Mouse (Mus musculus): Measurements from ENCODE around the gene Flii.

Gene Flii

GRCm38 (mm10) chr11:60726601-60727391, at the start of gene Flii:
TSS of gene Flii (minus strand) at chr11:60727263.
- peak; percentile 58 for ATAC-seq (ENCODE audit: low TSS enrichment)

- no peak for ATAC-seq (ENCODE audit: low TSS enrichment)
Measured at GRCm38 (mm10) chr11:60776107-60776828, 49.2 kb upstream of the Flii start.

- no peak for ATAC-seq (ENCODE audit: low TSS enrichment)
Measured at GRCm38 (mm10) chr11:60775578-60775977, 48.5 kb upstream of the Flii start.

DNA sequence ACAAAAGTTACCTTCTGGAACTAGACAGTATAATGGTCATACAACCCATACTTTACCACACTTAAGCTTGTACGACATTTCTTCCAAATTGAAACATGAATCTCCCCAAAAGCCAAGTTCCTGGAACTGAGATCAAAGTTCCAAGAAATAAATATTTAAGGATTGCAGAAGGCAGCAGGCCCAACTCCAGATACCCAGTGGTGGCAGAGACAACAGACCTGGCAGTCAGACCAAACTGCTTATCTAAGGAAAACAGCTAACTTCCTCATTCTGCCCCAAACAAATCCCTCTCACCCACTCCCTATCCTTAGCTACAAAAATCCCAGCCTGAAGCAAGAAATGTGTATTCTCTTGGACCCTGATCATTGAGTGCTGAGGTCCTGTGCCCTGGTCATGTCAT, 47.8 kb upstream of the Flii start:
- no peak for ATAC-seq (ENCODE audit: low TSS enrichment)

DNA sequence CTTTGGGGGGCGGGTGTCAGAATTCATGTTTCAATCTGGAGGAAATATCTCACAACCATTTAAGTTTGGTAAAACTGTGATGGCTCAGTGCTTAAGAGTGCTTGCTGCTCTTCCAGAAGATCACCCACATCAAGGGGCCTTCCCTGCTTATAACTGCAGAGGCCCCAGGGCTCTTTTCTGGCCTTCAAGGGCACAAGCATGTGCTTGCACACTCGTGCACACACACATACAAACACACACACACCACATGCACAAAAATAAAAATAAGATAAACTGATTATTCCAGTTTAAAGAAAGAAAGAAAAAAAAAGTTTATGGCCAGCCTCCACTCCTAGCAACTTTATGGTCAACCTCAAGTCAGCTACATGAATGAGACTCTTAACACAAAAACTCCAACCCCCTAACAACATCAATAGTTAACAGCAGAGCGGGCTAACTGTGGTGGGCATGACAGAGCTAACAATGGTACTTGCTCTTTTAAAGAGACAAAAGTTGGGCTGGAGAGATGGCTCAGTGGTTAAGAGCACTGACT, 47.2 kb upstream of the Flii start:
- no peak for ATAC-seq (ENCODE audit: low TSS enrichment)

DNA sequence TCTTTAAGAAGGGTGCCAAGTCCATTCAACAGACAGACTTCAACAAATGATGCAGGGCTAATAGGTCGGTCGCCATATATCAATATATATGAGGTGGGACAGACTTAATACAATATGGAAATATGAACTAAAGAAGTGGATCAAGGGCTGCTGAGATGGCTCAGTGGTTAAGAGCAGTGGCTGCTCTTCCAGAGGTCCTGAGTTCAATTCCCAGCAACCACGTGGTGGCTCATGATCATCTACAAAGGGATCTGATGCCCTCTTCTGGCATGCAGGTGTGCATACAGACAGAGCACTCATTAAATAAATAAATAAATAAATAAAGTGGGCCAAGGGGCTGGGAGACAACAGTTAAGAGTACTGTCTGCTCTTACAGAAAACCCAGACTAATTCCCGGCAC, 45.1 kb upstream of the Flii start:
- no peak for ATAC-seq (ENCODE audit: low TSS enrichment)

- ATAC-seq (ENCODE audit: low TSS enrichment): no peak
Measured at GRCm38 (mm10) chr11:60770776-60771175, 43.7 kb upstream of the Flii start.

- no peak for ATAC-seq (ENCODE audit: low TSS enrichment)
Measured at GRCm38 (mm10) chr11:60769322-60769721, 42.3 kb upstream of the Flii start.

DNA sequence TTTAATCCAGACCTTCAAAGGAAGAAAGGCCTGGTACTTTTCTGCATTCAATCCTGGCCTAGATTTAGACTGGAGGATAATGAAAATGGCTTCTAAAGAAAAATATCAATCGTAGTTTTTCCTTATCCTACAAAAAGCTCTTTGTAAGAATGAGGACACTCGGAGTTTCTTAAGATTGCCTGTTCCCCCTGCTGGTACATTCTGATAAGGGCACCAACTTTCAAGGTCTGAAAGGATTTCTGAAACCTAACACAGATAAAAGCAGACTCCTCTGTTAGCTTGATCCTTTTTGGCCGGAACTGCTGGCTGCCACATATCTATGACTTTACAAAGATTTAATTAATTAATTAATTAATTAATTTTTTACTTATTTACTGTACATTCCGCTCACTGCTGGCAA, 39.9 kb upstream of the Flii start:
- ATAC-seq (ENCODE audit: low TSS enrichment): no peak

GRCm38 (mm10) chr11:60761681-60762080, 34.6 kb upstream of the Flii start:
- peak; percentile 20; the same call in 1 of the 2 replicates for ATAC-seq (ENCODE audit: low TSS enrichment)

DNA sequence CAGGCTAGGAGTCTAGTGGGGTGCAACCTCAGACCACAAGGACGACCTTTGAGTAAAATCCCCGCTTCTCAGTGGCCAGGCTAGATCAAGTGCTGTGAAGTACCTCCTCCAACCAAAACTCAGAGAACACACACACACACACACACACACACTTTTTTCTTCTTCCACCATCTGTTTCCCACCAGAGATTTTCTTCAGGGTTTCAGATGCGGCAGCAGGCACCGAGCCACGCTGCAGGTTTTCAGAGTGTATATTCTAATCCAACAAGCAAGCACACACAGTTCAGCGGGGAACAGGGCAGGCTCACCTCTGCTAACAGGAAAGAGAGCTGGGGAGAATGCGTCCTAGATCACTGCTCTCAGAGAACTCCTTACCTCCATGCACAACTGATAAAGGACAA, 28.5 kb upstream of the Flii start:
- no peak for ATAC-seq (ENCODE audit: low TSS enrichment)

DNA sequence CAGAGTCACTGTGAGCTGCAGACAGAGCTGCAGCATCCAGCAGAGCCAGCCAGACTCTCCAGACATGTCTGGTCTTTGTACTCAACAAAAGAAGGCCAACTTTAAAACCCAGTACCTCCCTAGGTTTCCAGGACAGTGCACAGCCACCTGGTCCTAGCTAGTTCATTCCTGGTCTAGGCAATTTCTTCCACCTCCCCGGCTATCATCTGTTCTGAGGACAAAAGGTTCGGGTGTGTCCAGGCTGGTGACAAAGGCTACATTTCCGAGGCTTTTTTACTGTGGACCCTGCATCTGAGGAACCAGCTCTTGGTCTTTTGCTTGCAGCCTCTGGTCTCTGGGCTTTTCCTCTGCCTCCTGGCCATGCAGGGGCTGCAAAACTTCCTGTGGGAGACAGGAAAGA, 13.3 kb upstream of the Flii start:
- no peak for ATAC-seq (ENCODE audit: low TSS enrichment)

DNA sequence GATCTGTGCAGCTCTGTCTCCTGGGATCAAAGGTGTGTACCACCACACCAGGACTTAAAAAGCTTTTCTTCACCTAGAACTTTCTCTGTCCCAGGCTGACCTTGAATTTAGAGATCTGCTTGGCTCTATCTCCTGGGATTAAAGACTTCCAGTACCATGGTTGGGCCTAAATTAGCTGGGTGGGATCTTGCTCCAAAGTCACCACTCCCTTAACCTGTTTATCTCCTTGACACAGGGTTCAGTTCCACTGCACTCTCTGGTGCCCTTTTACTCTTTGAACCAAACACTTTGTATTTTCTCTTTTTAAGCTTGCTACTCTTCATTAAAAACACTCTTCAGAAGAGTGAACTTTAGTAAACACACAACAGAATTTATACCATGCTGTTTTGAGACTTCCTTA, 10.4 kb upstream of the Flii start:
- ATAC-seq (ENCODE audit: low TSS enrichment): no peak

DNA sequence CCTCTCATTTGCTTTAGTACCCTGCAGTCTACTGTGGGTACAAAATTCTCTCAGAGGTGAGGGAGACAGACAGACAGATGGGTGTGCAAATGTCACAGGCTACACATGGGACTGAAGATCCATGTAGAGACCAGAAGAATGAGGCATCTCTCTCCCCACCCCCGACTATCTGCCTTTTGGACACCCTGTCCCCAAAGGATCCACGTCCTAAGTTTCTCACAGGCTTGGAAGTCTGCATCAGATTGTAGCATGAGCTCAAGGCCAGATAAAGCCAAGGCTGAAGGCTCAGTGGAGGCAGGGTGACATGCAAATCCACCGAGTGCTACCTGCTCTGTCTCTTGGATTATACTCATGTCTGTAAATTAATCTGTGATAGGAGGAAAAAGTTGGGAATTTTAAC, 9.4 kb upstream of the Flii start:
- ATAC-seq (ENCODE audit: low TSS enrichment): no peak

DNA sequence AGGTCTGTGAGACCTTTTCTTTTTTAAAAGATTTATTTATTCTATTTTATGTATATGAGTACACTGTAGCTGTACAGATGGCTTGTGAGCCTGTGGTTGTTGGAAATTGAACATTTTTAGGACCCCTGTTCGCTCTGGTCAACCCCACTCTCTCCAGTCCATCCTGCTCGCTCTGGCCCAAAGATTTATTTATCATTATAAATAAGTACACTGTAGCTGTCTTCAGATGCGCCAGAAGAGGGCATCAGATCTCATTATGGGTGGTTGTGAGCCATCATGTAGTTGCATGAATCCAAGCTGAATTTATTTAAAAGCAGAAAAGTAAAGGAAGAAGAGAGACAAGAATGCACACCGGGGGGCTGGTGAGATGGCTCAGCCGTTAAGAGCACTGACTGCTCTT, 8.1 kb upstream of the Flii start:
- ATAC-seq (ENCODE audit: low TSS enrichment): no peak

GRCm38 (mm10) chr11:60734206-60734605, 7.1 kb upstream of the Flii start:
- ATAC-seq (ENCODE audit: low TSS enrichment): no peak

DNA sequence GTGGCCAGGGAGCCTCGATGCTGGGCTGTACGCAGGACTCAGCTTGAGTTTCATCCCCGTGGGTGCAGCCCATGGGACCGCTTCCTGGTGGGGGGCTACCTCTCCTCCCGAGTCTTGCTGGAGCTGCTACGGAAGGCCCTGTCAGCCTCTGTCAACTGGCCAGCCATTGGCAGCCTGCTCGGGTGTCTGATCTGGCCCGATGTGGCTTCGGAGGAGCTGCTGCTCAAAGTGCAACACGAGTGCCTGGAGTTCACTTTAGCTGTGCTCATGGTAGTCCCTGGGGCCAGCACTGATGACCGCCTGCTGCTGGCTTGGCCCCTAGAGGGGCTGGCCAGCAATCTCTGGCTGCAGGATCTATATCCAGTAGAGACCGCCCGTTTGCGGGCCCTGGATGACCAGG, 4.2 kb upstream of the Flii start:
- no peak for ATAC-seq (ENCODE audit: low TSS enrichment)

DNA sequence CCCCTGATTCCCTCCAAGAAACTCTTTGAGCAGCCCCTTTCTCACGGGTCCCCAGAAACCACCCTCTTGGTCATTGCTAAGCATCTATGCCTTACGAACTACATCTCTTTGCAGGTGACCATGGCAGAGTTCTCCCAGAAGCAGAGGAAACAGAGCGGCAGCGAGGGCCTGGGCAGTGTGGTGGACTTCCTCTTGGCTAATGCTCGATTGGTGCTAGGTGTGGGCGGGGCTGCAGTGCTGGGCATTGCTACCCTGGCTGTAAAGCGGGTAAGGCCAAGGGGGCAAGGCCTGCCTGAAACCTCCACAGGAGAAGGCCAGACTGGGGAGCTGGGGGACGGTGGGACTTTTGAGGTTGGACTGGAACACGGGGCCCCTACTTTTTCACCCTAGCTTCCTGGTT, 3.1 kb upstream of the Flii start:
- ATAC-seq (ENCODE audit: low TSS enrichment): no peak

DNA sequence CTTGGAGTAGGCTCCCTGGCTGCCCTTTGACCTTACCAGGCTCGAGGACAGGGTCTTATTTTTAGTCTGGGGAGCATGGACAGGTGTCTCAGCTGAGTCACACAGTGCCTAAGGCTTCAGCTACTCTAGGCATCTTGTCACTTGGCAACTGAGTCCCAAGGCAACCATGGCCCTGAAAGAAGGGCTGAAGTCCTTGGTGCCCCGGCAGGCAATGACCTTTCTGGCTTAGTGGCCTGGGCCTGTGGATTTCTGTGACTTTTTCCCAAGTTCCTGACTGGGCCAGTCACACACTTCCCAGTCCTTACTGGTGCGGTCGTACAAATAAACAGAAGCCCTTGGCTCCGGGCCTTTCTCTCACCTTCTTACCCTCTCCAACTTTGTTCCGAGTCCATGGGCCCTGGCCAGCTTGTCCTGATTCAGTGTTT, 2.2 kb upstream of the Flii start:
- no peak for ATAC-seq (ENCODE audit: low TSS enrichment)

GRCm38 (mm10) chr11:60728260-60728761, 1.2 kb upstream of the Flii start, which contains the start of gene Mief2:
TSS of gene Mief2 (plus strand) at chr11:60728398.
- peak; percentile 89 for ATAC-seq (ENCODE audit: low TSS enrichment)

DNA sequence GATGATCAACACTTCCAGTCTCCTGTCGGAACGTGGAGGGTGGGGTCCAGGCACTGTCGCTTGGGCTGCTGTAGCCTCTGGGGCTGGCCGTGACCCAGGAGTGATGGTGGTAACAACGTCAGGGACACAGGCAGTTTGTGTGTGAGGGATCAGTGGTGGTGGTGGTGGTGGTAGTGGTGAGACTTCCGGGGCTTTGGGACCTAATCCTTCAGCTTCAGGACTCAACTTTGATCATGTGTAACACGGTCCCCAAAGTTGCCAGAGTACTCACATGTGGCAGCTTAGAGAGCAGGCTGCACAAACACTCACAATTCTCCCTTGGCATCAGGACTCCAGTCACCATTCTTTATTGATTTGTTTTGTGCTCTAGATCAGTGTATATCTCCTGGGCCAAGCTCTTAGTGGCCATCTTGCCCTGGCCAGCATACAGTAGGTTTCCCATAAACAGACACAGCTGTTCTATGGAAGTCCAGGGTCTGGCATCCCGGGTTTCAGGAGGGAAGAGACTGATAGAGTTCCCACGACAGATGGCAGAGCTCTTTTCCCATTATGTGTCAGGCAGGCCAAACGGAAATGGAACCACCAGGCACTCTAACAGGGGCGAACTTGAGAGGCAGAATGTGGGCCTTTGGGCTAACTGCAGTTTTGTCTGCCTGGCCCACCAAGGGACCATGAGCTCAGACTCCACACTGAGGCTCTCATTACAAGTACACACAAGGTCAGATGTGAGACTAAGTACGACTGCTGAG, 503 bp upstream of the Flii start:
- peak; percentile 24; the same call in 1 of the 2 replicates for ATAC-seq (ENCODE audit: low TSS enrichment)

GRCm38 (mm10) chr11:60719263-60719662, 7.8 kb downstream of the Flii start:
- no peak for ATAC-seq (ENCODE audit: low TSS enrichment)

Measured in frontal cortex, adult (tissue).